Mouse (Mus musculus): ENCODE data around the gene Zfp664. TPM values are rescaled to one million over a fixed set of nuclear protein-coding genes. Genes with fewer than 3 reads are reported as not detected.

Gene Zfp664
- total and polyA plus RNA-seq, 2 experiments from 2014 or later: 27.6 to 52.7 TPM

DNA sequence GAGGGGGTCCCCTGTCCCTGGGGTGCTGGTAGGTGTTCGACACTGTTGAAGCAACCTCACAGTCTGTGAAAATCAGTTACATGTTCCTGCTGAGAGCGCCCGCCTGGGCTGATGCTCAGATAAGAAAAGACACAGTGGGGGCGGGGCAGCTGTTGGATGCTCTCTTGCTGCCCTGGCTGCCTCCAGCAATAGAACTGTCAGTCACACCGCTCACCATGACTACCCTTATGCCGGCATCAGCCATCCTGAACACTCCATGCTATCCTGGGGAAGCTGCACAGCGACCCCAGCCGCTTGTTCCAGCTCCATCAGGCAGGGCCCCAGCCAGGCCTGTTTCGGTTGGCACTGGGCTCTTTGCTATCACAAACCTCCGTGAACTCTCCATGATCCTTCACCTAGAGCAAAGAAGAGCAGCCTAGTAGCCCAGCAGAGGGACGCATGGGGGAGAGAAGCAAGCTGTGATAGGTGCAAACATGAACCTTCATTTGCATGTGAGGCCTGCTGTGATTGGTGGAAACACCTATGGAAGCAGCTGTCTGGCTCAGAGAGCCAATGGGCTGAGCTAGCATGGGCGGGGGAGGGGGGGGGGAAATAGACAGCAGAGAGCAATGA lies 80.8 kb downstream of the Zfp664 start:
- Histone ChIP-seq H3K4me3 (ENCODE audit: low read depth, low read length) (no peak overlapping the region), H3K9ac (no peak overlapping the region), H3K27ac (ENCODE audit: low read depth, low read length) (no peak overlapping the region; the same call in 1 of the 2 replicates), H3K36me3 (ENCODE audit: insufficient read depth) (no peaks in the 10 kb centered on the region), H3K4me2 (ENCODE audit: low read depth) (no peak overlapping the region), H3K27me3 (ENCODE audit: insufficient read depth, low read length) (no peaks in the 10 kb centered on the region), H3K4me1 (ENCODE audit: insufficient read depth) (no peaks in the 10 kb centered on the region), H3K9me3 (ENCODE audit: low read length) (no peaks in the 10 kb centered on the region)
- no peak for DNase-seq
- peak; percentile 92 for ATAC-seq
- 70% methylated on average over 12 of the region's 12 CpGs for WGBS
- no peak for TF ChIP-seq CTCF (IDR thresholded peaks at IDR 0.05; ENCODE audit: low read depth)

DNA sequence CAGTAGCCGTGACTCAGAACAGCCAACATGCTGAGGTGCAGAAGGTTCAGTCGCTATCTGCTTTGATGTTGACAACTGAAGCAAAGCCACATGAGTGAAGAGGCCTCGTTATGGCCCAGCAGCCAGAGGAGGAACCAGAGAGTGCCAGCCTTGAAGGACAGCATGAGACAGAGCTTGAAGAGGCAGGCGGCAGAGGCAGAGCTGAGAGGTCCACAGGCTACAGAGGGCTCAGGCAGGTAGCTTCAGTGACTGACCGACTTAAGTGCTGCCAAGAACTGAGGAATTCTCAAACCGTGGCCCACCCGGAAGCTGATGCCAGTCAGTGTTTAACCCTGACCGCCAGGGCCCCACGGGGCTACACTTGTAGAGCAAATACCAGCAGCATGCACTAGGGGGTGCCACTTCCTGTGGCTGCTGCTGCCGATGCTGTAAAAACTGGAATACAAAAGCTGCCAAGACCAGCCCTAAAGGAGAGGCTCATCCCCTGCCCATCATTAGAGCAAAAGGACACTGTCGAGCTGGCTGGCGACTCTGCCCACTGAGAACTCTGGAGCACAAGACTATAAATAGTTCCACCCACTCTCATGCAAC lies 81.4 kb downstream of the Zfp664 start:
- WGBS: 51% methylated on average over 12 of the region's 12 CpGs
- no peak for DNase-seq
- H3K9ac ChIP-seq: no peak overlapping the region
- H3K9me3 ChIP-seq (ENCODE audit: low read length): no peaks in the 10 kb centered on the region
- no peaks in the 10 kb centered on the region for H3K36me3 ChIP-seq (ENCODE audit: insufficient read depth)
- ATAC-seq: peak; percentile 32; the same call in 1 of the 2 replicates
- H3K27me3 ChIP-seq (ENCODE audit: insufficient read depth, low read length): no peaks in the 10 kb centered on the region
- peak; percentile 71 for TF ChIP-seq CTCF (IDR thresholded peaks at IDR 0.05; ENCODE audit: low read depth)
- no peaks in the 10 kb centered on the region for H3K4me1 ChIP-seq (ENCODE audit: insufficient read depth)
- H3K27ac ChIP-seq (ENCODE audit: low read depth, low read length): no peak overlapping the region
- no peak overlapping the region for H3K4me3 ChIP-seq (ENCODE audit: low read depth, low read length)
- H3K4me2 ChIP-seq (ENCODE audit: low read depth): no peak overlapping the region

DNA sequence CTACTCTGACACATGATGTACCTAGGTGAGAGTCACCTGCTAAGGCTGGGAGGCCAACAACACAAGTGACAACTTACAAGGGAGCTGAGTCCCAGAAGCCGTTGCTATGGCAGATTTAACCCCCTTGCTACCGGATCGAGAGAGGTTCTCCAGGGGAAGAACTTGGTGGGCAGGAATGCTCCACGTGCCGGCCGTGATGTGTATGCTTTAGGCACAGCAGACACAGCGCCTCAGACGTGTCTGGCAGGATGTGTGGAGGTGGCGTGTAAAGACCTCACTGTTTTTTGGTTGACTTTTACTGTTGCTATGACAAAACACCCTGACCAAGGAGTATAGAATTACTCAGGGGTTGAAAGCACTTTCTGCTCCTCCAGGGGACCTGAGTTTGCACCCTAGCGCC lies 81.9 kb downstream of the Zfp664 start:
- no peak overlapping the region for H3K27ac ChIP-seq (ENCODE audit: low read depth, low read length)
- no peaks in the 10 kb centered on the region for H3K27me3 ChIP-seq (ENCODE audit: insufficient read depth, low read length)
- H3K4me3 ChIP-seq (ENCODE audit: low read depth, low read length): no peak overlapping the region
- no peaks in the 10 kb centered on the region for H3K9me3 ChIP-seq (ENCODE audit: low read length)
- no peak overlapping the region for H3K9ac ChIP-seq
- no peak for TF ChIP-seq CTCF (IDR thresholded peaks at IDR 0.05; ENCODE audit: low read depth)
- no peaks in the 10 kb centered on the region for H3K4me1 ChIP-seq (ENCODE audit: insufficient read depth)
- no peak overlapping the region for H3K4me2 ChIP-seq (ENCODE audit: low read depth)
- 82% methylated on average over 10 of the region's 10 CpGs for WGBS
- peak; percentile 12; the same call in 1 of the 2 replicates for ATAC-seq
- no peaks in the 10 kb centered on the region for H3K36me3 ChIP-seq (ENCODE audit: insufficient read depth)
- DNase-seq: no peak

DNA sequence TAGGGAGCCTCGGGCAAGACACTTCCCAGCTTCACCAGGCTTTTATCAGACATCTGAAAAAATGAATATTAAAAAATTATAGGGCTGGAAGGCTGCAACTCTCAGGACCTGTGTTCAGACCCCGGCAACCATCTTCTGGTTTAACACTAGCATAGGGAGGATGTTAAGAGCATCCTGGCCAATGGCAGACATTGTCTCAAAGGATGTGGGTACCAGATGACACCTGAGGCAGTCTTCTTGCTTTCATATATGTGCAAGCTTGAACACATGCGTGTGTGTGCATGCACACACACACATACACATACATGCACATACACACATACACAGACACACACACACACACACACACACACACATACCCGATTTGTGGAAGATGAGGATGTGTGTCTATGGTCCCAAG lies 82.6 kb downstream of the Zfp664 start:
- no peak for TF ChIP-seq CTCF (IDR thresholded peaks at IDR 0.05; ENCODE audit: low read depth)
- H3K36me3 ChIP-seq (ENCODE audit: insufficient read depth): no peaks in the 10 kb centered on the region
- no peaks in the 10 kb centered on the region for H3K4me1 ChIP-seq (ENCODE audit: insufficient read depth)
- no peak overlapping the region for H3K27ac ChIP-seq (ENCODE audit: low read depth, low read length)
- H3K4me2 ChIP-seq (ENCODE audit: low read depth): no peak overlapping the region
- ATAC-seq: no peak
- no peaks in the 10 kb centered on the region for H3K27me3 ChIP-seq (ENCODE audit: insufficient read depth, low read length)
- WGBS: 87% methylated on average over 4 of the region's 4 CpGs
- no peak for DNase-seq
- no peak overlapping the region for H3K4me3 ChIP-seq (ENCODE audit: low read depth, low read length)
- no peak overlapping the region for H3K9ac ChIP-seq
- H3K9me3 ChIP-seq (ENCODE audit: low read length): no peaks in the 10 kb centered on the region

GRCm38 (mm10) chr5:124950623-124951278 lies 88.3 kb downstream of the Zfp664 start:
- Histone ChIP-seq H3K4me1 (ENCODE audit: insufficient read depth) (0 out of 2 replicates have a peak, but pooled peaks cover 9% of the 10 kb centered on the region), H3K4me3 (ENCODE audit: low read depth, low read length) (no peak overlapping the region), H3K4me2 (ENCODE audit: low read depth) (no peak overlapping the region), H3K9me3 (ENCODE audit: low read length) (no peaks in the 10 kb centered on the region), H3K9ac (no peak overlapping the region), H3K27ac (ENCODE audit: low read depth, low read length) (peak overlapping the region; percentile 57; the same call in 1 of the 2 replicates), H3K27me3 (ENCODE audit: insufficient read depth, low read length) (no peaks in the 10 kb centered on the region), H3K36me3 (ENCODE audit: insufficient read depth) (no peaks in the 10 kb centered on the region)
- 39% methylated on average over 13 of the region's 13 CpGs for WGBS
- ATAC-seq: peak; percentile 67
- no peak for TF ChIP-seq CTCF (IDR thresholded peaks at IDR 0.05; ENCODE audit: low read depth)
- peak; percentile 63 for DNase-seq

GRCm38 (mm10) chr5:124951333-124951732 lies 88.8 kb downstream of the Zfp664 start:
- Histone ChIP-seq H3K36me3 (ENCODE audit: insufficient read depth) (no peaks in the 10 kb centered on the region), H3K27ac (ENCODE audit: low read depth, low read length) (peak overlapping the region; percentile 57; the same call in 1 of the 2 replicates), H3K4me1 (ENCODE audit: insufficient read depth) (0 out of 2 replicates have a peak, but pooled peaks cover 9% of the 10 kb centered on the region), H3K27me3 (ENCODE audit: insufficient read depth, low read length) (no peaks in the 10 kb centered on the region), H3K4me3 (ENCODE audit: low read depth, low read length) (no peak overlapping the region), H3K4me2 (ENCODE audit: low read depth) (no peak overlapping the region), H3K9me3 (ENCODE audit: low read length) (no peaks in the 10 kb centered on the region), H3K9ac (no peak overlapping the region)
- WGBS: 36% methylated on average over 17 of the region's 17 CpGs
- ATAC-seq (peak; percentile 60; the same call in 1 of the 2 replicates), DNase-seq (no peak)
- TF ChIP-seq CTCF (IDR thresholded peaks at IDR 0.05; ENCODE audit: low read depth): no peak

Other genes starting within 250 kb of the Zfp664 start
- 18.0 and 21.2 TPM in 2 replicates for gene Atp6v0a2, start 234.1 kb upstream of the Zfp664 start, total RNA-seq (2014; rRNA removed)
- gene Atp6v0a2, start 234.1 kb upstream of the Zfp664 start, polyA plus RNA-seq (2015; fragmentation: Nextera tagmentation; extraction: Ambion mirVana): 13.9 and 20.1 TPM in 2 replicates
- 1.0 and 1.2 TPM in 2 replicates for gene Dnah10, start 137.6 kb upstream of the Zfp664 start, total RNA-seq (2014; rRNA removed)
- gene Dnah10, start 137.6 kb upstream of the Zfp664 start, polyA plus RNA-seq (2015; fragmentation: Nextera tagmentation; extraction: Ambion mirVana): 0.11 and 0.30 TPM in 2 replicates
- gene Ccdc92, start 267 bp upstream of the Zfp664 start, total RNA-seq (2014; rRNA removed): 23.7 and 26.1 TPM in 2 replicates
- 38.2 and 45.4 TPM in 2 replicates for gene Ccdc92, start 267 bp upstream of the Zfp664 start, polyA plus RNA-seq (2015; fragmentation: Nextera tagmentation; extraction: Ambion mirVana)
- 3.2 and 6.2 TPM in 2 replicates for gene Rflna, start 140.5 kb downstream of the Zfp664 start, total RNA-seq (2014; rRNA removed)
- gene Rflna, start 140.5 kb downstream of the Zfp664 start, polyA plus RNA-seq (2015; fragmentation: Nextera tagmentation; extraction: Ambion mirVana): 4.4 and 4.8 TPM in 2 replicates

Measured in forebrain, postnatal 0 days (tissue).